Comparison of ENCODE assay signal across 20 mouse cellular contexts in the genomic region with DNA sequence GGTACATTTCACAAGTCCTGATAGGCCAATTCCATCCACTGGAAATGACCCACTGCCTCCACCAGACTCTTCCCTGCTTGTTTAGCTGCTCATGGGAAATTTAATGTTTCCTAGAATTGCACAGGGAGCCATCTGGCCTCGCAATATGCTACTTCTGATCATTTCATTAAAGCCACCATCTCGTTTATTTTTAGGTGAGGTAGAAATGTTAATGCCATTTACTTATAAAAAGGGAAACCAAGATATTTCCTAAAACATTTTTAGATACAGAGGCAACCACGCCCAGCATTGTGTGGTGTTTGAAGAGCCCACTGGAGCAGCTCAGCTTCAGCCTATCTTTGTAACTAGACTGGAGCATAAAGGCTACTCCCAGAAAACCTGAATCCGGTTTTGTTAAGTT. TPM values are rescaled to one million over a fixed set of nuclear protein-coding genes. Genes with fewer than 3 reads are reported as not detected.
DNase-seq lines count a peak whose midpoint lies in the region; ATAC-seq and TF ChIP-seq lines count a peak whose summit lies in the region.
"Had no signal": no experiment of that assay in that cellular context is flagged by ENCODE, and none has a peak within 500 bp of the region (broad histone marks: within the 10 kb centered on the region; RNA-seq: fewer than 3 reads in every experiment).

No protein-coding gene starts in this region.

- peak; percentile 9 for DNase-seq in cerebellum, adult 9-10 months
- no peak for DNase-seq in cerebellum, adult 9-11 months
- DNase-seq in heart, adult 2 months: peak in 1 of 2 experiments; percentile 53
- DNase-seq in heart, postnatal 4 days: no peak
- peak; percentile 17 to 25 for DNase-seq in left cerebral cortex, postnatal 25 days (ENCODE audit: low spot score in 2 of 2)
- no peak for DNase-seq in left cerebral cortex, postnatal 36 days (ENCODE audit: low spot score in 2 of 2)
- peak; percentile 42 for DNase-seq in telencephalon, adult 2 months (ENCODE audit: low read depth, low spot score)
- DNase-seq: adrenal gland, postnatal 14 days; gastrocnemius, postnatal 14 days; kidney, postnatal 14 days; liver, postnatal 0 days; midbrain, embryonic 14.5 days; spleen, adult 18-20 months; thymus, postnatal 36 days had no signal

- no peaks in the 10 kb centered on the region for H3K27me3 ChIP-seq in heart, adult 2 months (ENCODE audit: control insufficient read depth, insufficient read depth, low read length)
- H3K27me3 ChIP-seq: forebrain, embryonic 15.5 days; hindbrain, embryonic 13.5 days; intestine, embryonic 15.5 days; limb, embryonic 15.5 days had no signal

- TF ChIP-seq POLR2A in heart, adult 2 months (IDR thresholded peaks at IDR 0.05; ENCODE audit: insufficient read depth, low read depth, low read length): peak; percentile 23; the same call in 1 of the 2 replicates

- H3K79me2 ChIP-seq in heart, adult 2 months (replicated peaks; ENCODE audit: control insufficient read depth, insufficient read depth, low read length): no peaks in the 10 kb centered on the region

- no peak for TF ChIP-seq EP300 in heart, adult 2 months (IDR thresholded peaks at IDR 0.05; ENCODE audit: insufficient read depth, low read depth, low read length)

- no peak for ATAC-seq in granulocyte monocyte progenitor cell, adult 5-6 weeks (replicated peaks; ENCODE audit: poor library complexity, severe bottlenecking)
- ATAC-seq: intestine, embryonic 15.5 days; liver, postnatal 0 days had no signal

- WGBS in heart, adult 2 months: 45% methylated on average over 4 of the region's 4 CpGs

- no peak overlapping the region for H3K9ac ChIP-seq in heart, adult 2 months (ENCODE audit: low read depth, low read length)
- H3K9ac ChIP-seq: forebrain, embryonic 15.5 days; hindbrain, embryonic 13.5 days; intestine, embryonic 15.5 days; limb, embryonic 15.5 days; liver, postnatal 0 days had no signal

- peaks cover 22% of the 10 kb centered on the region for H3K36me3 ChIP-seq in heart, adult 2 months (ENCODE audit: control insufficient read depth, insufficient read depth, low read length)
- H3K36me3 ChIP-seq: intestine, embryonic 15.5 days; limb, embryonic 15.5 days had no signal

- H3K4me1 ChIP-seq in heart, adult 2 months (ENCODE audit: control insufficient read depth, insufficient read depth, low read length): peaks cover 13% of the 10 kb centered on the region
- H3K4me1 ChIP-seq: hindbrain, embryonic 13.5 days; intestine, embryonic 15.5 days; limb, embryonic 15.5 days had no signal

- H3K27ac ChIP-seq in heart, adult 2 months: peak overlapping the region; percentile 88
- H3K27ac ChIP-seq: forebrain, embryonic 15.5 days; hindbrain, embryonic 13.5 days; intestine, embryonic 15.5 days; limb, embryonic 15.5 days; macrophage had no signal

- intact Hi-C loops in heart, adult 2 months (cut with DNase I): loop anchor here (1.0 to 2.0 kb wide), 3 partner anchors 27 to 31 kb away; no protein-coding TSS in a partner anchor
- intact Hi-C loops in left cerebral cortex, postnatal 25 days (cut with DNase I): no loop called here
- intact Hi-C loops in left cerebral cortex, postnatal 36 days (cut with DNase I): no loop called here

- no peak for TF ChIP-seq CTCF in heart, adult 2 months (IDR thresholded peaks at IDR 0.05)

- no peak overlapping the region for H3K4me3 ChIP-seq in heart, adult 2 months
- H3K4me3 ChIP-seq: forebrain, embryonic 15.5 days; hindbrain, embryonic 13.5 days; intestine, embryonic 15.5 days; limb, embryonic 15.5 days had no signal

RNA-seq across cellular contexts. Expression of a gene that starts 32.6 kb away (rescaled TPM):
- 10 to 100 TPM; 63.6 to 69.3 TPM for total RNA-seq in heart, adult 2 months (2021)
- polyA plus RNA-seq in heart, adult 2 months (2012; rRNA removed): 90.0 and 99.3 TPM in 2 replicates
- 10 to 100 TPM; 44.8 to 67.6 TPM for total RNA-seq in heart, postnatal 4 days (2021)
- 100 to 1,000 TPM; 107 to 124 TPM for total RNA-seq in left cerebral cortex, postnatal 25 days (2021)
- 100 to 1,000 TPM; 113 to 116 TPM for total RNA-seq in left cerebral cortex, postnatal 36 days (2021)
- total RNA-seq in granulocyte monocyte progenitor cell, adult 5-6 weeks (2014; fragmentation: Nextera tagmentation): not detected in 2 replicates
- not detected in 2 replicates for total RNA-seq in granulocyte monocyte progenitor cell, adult 5-6 weeks (2017)

Comparison
In these comparisons a context has a peak if more than half of its experiments do, and no peak if none do; other contexts are left out.
1. DNase-seq: peak in cerebellum, adult 9-10 months (single experiment), left cerebral cortex, postnatal 25 days (2 of 2) and telencephalon, adult 2 months (single experiment); none in cerebellum, adult 9-11 months (single experiment), heart, postnatal 4 days (single experiment) and left cerebral cortex, postnatal 36 days (0 of 2).
2. RNA of a gene that starts 32.6 kb away (total RNA-seq): 107 to 124 TPM in left cerebral cortex, postnatal 25 days, 113 to 116 TPM in left cerebral cortex, postnatal 36 days, 63.6 to 69.3 TPM in heart, adult 2 months and 44.8 to 67.6 TPM in heart, postnatal 4 days; not detected in granulocyte monocyte progenitor cell, adult 5-6 weeks; every median in the first group is over 10 times any median in the second.